Mouse (Mus musculus): Measurements from ENCODE around the gene Pcyt2. TPM values are rescaled to one million over a fixed set of nuclear protein-coding genes. Genes with fewer than 3 reads are reported as not detected.

Pcyt2 gene
- polyA plus RNA-seq, 1 experiment from 2014 or later: 188 TPM

GRCm38 (mm10) chr11:120623961-120624679, 6.4 kb upstream of the Pcyt2 start:
- peaks cover 27% of the 10 kb centered on the region for H3K36me3 ChIP-seq
- H3K4me1 ChIP-seq: peaks cover 18% of the 10 kb centered on the region
- H3K9ac ChIP-seq: peak overlapping the region; percentile 87
- peak; percentile 76 for ATAC-seq (ENCODE audit: insufficient read depth, low FRiP score, low read depth)
- peak overlapping the region; percentile 82 for H3K4me3 ChIP-seq (replicated peaks)
- WGBS: 11% methylated on average over 30 of the region's 30 CpGs
- peak overlapping the region; percentile 96 for H3K4me2 ChIP-seq
- peak overlapping the region; percentile 88 for H3K27ac ChIP-seq
- H3K9me3 ChIP-seq: no peaks in the 10 kb centered on the region
- no peaks in the 10 kb centered on the region for H3K27me3 ChIP-seq (replicated peaks)

- H3K9me3 ChIP-seq: no peaks in the 10 kb centered on the region
- no peak overlapping the region for H3K9ac ChIP-seq
- no peak for ATAC-seq (ENCODE audit: insufficient read depth, low FRiP score, low read depth)
- H3K4me1 ChIP-seq: peaks cover 20% of the 10 kb centered on the region
- H3K36me3 ChIP-seq: peaks cover 30% of the 10 kb centered on the region
- no peak overlapping the region for H3K27ac ChIP-seq
- no peak overlapping the region for H3K4me2 ChIP-seq
- H3K4me3 ChIP-seq (replicated peaks): no peak overlapping the region
- 91% methylated on average over 6 of the region's 6 CpGs for WGBS
- H3K27me3 ChIP-seq (replicated peaks): no peaks in the 10 kb centered on the region
Measured at GRCm38 (mm10) chr11:120622805-120623204, 5.1 kb upstream of the Pcyt2 start.

GRCm38 (mm10) chr11:120620195-120620594, 2.5 kb upstream of the Pcyt2 start:
- no peak for ATAC-seq (ENCODE audit: insufficient read depth, low FRiP score, low read depth)
- peaks cover 28% of the 10 kb centered on the region for H3K4me1 ChIP-seq
- H3K4me2 ChIP-seq: no peak overlapping the region
- H3K9ac ChIP-seq: no peak overlapping the region
- peaks cover 27% of the 10 kb centered on the region for H3K36me3 ChIP-seq
- 92% methylated on average over 14 of the region's 14 CpGs for WGBS
- H3K9me3 ChIP-seq: no peaks in the 10 kb centered on the region
- no peak overlapping the region for H3K4me3 ChIP-seq (replicated peaks)
- no peak overlapping the region for H3K27ac ChIP-seq
- no peaks in the 10 kb centered on the region for H3K27me3 ChIP-seq (replicated peaks)

DNA sequence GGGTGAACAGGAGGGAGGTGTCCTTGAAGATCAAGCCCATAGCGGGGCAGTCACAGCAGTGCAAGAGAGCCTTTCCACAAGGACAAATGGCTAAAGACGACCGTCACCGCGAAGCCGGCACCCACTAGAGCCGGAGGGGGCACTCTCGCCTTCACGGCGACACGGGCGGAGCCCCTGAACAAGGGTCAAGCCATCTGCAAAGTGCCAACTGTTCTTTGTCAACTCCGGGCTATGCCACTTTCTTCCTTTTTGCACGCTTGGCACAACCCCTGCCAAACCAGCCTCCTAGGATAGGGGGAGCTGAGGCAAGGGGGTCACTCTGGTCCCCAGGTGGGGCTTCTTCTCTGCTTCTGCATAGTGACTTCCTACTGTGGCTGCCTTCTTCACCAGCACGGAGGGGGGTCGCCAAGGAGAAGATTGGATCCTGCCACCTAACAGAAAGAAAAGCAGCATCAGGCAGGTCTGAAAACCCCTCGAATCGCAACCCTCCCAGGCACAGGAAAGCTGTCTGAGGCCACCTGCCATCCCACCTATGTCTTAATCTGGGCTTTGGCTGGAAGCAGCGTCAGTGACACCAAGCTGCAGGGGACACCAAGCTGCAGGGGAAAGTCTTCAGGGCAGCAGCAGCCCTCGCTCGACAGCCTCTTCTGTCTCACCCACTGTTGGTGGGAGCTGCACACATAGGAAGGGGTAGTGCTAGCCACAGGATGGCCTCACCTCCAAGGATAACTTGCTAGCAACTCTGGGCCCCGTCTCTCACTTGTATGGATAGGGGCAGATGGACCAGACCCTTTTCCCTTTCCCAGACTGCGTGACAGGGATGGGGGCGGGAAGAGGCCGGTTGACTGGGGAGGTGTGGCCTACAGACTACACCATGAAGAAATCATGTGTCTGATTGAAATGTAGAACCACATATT, 1.1 kb upstream of the Pcyt2 start:
- no peak overlapping the region for H3K4me2 ChIP-seq
- 0 out of 2 replicates have a peak overlapping the region, but pooled peaks have one; percentile 42 for H3K27ac ChIP-seq
- H3K4me3 ChIP-seq (replicated peaks): no peak overlapping the region
- WGBS: 91% methylated on average over 25 of the region's 25 CpGs
- peaks cover 34% of the 10 kb centered on the region for H3K36me3 ChIP-seq
- peaks cover 24% of the 10 kb centered on the region for H3K4me1 ChIP-seq
- no peak for ATAC-seq (ENCODE audit: insufficient read depth, low FRiP score, low read depth)
- H3K27me3 ChIP-seq (replicated peaks): no peaks in the 10 kb centered on the region
- no peaks in the 10 kb centered on the region for H3K9me3 ChIP-seq
- no peak overlapping the region for H3K9ac ChIP-seq

DNA sequence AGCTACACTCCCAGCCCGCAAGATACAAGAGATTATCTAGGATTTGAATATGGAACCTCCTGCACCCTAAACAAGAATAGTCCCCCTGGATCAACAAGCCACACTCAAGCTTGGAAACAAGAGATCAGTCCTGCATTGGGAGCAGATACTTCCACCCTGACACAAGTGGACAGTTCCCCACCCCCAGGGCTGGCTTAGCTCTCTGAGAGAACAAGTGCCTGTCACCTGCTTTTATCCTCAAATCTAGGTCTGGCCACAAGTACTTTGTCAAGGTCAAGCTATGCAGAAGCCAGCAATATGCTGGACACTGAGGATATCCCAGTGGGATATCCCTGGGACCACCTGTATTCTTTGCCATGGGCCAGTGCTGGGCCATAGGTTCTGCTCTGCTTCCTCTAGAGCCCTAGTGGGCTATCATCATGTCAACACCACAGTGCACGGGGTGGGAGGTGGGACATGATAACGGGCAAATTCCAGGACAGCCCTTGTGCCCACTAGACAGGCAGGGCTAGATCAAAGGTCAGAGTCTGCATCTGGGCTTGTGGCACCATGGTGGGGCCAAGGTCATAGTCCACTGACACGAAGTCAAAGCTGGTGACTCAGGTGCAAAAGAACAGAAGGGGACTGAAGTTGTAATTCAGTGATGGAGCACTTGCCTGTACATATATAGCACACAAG, 980 bp downstream of the Pcyt2 start:
- ATAC-seq (ENCODE audit: insufficient read depth, low FRiP score, low read depth): no peak

GRCm38 (mm10) chr11:120615606-120616203, 2.0 kb downstream of the Pcyt2 start:
- Histone ChIP-seq H3K36me3 (peaks cover 55% of the 10 kb centered on the region), H3K9ac (no peak overlapping the region), H3K27me3 (replicated peaks) (no peaks in the 10 kb centered on the region), H3K4me2 (peak overlapping the region; percentile 14; the same call in 1 of the 2 replicates), H3K9me3 (no peaks in the 10 kb centered on the region), H3K4me1 (peaks cover 23% of the 10 kb centered on the region), H3K4me3 (replicated peaks) (no peak overlapping the region), H3K27ac (no peak overlapping the region)
- no peak for ATAC-seq (ENCODE audit: insufficient read depth, low FRiP score, low read depth)
- WGBS: 89% methylated on average over 11 of the region's 11 CpGs

More for the DNA sequence above, 980 bp downstream of the Pcyt2 start:
- Histone ChIP-seq H3K9ac (peak overlapping the region; percentile 91), H3K36me3 (peaks cover 52% of the 10 kb centered on the region), H3K27ac (peak overlapping the region; percentile 76; the same call in 1 of the 2 replicates), H3K4me2 (peak overlapping the region; percentile 83), H3K27me3 (replicated peaks) (no peaks in the 10 kb centered on the region), H3K4me3 (replicated peaks) (peak overlapping the region; percentile 69), H3K9me3 (no peaks in the 10 kb centered on the region), H3K4me1 (peaks cover 23% of the 10 kb centered on the region)
- 45% methylated on average over 4 of the region's 4 CpGs for WGBS

- Histone ChIP-seq H3K9ac (no peak overlapping the region), H3K4me3 (replicated peaks) (no peak overlapping the region), H3K4me2 (no peak overlapping the region), H3K27ac (no peak overlapping the region), H3K4me1 (peaks cover 23% of the 10 kb centered on the region), H3K36me3 (peaks cover 50% of the 10 kb centered on the region), H3K9me3 (no peaks in the 10 kb centered on the region), H3K27me3 (replicated peaks) (no peaks in the 10 kb centered on the region)
- ATAC-seq (ENCODE audit: insufficient read depth, low FRiP score, low read depth): no peak
- whole genome bisulfite sequencing: 92% methylated on average over 6 of the region's 6 CpGs
Measured at GRCm38 (mm10) chr11:120615167-120615566, 2.6 kb downstream of the Pcyt2 start.

DNA sequence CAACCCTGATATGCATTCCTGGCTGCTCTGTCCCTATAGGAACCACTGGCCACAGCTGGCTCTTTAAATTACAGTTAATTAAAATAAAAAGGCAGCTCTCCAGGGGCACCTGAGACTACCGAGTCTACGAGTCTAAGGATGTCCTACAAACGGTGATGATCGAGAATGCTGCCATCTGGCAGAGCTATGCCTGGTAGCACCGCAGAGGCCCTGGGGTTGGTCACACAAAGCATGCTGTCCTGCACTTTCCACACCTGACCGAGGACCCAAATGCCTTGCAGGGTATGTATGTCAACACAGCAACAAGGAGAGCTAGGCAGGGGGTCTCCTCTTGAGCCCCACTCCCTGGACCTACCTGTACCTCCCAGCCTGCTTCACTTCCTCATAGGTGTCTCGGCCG, 3.8 kb downstream of the Pcyt2 start:
- Histone ChIP-seq H3K4me3 (replicated peaks) (no peak overlapping the region), H3K9me3 (no peaks in the 10 kb centered on the region), H3K27me3 (replicated peaks) (no peaks in the 10 kb centered on the region), H3K9ac (no peak overlapping the region), H3K4me2 (no peak overlapping the region), H3K4me1 (peaks cover 26% of the 10 kb centered on the region), H3K36me3 (peaks cover 42% of the 10 kb centered on the region), H3K27ac (no peak overlapping the region)
- WGBS: 86% methylated on average over 8 of the region's 8 CpGs
- ATAC-seq (ENCODE audit: insufficient read depth, low FRiP score, low read depth): no peak

- Histone ChIP-seq H3K27me3 (replicated peaks) (no peaks in the 10 kb centered on the region), H3K36me3 (peaks cover 37% of the 10 kb centered on the region), H3K4me3 (replicated peaks) (no peak overlapping the region), H3K9ac (no peak overlapping the region), H3K9me3 (no peaks in the 10 kb centered on the region), H3K27ac (no peak overlapping the region), H3K4me1 (peaks cover 31% of the 10 kb centered on the region), H3K4me2 (no peak overlapping the region)
- no peak for ATAC-seq (ENCODE audit: insufficient read depth, low FRiP score, low read depth)
- WGBS: 90% methylated on average over 10 of the region's 10 CpGs
Measured at GRCm38 (mm10) chr11:120613481-120613972, 4.2 kb downstream of the Pcyt2 start.

DNA sequence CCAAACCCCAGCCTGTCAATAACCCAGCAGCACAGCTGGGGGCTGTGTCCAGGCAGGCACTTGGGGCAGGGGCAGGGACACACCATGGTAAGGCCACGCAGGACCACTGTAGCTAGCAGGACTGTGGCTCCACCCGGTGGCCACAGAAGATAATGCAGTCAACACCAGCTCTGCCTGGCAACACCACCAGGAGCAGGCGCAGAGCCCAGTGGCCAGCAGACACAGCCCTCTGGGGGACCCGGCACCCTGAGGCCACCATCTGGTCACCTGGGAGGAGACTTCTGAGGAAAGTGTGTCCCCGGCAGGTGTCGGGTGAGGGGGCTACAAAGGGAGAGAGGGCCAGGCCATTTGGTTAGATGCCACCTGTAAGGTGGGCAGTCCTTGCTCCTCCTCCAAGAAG, 5.0 kb downstream of the Pcyt2 start:
- Histone ChIP-seq H3K4me2 (no peak overlapping the region), H3K27ac (no peak overlapping the region), H3K4me3 (replicated peaks) (no peak overlapping the region), H3K27me3 (replicated peaks) (no peaks in the 10 kb centered on the region), H3K9me3 (no peaks in the 10 kb centered on the region), H3K4me1 (peaks cover 36% of the 10 kb centered on the region), H3K9ac (no peak overlapping the region), H3K36me3 (peaks cover 35% of the 10 kb centered on the region)
- ATAC-seq (ENCODE audit: insufficient read depth, low FRiP score, low read depth): no peak
- 36% methylated on average over 6 of the region's 6 CpGs for WGBS

- Histone ChIP-seq H3K4me2 (no peak overlapping the region), H3K4me3 (replicated peaks) (no peak overlapping the region), H3K27me3 (replicated peaks) (no peaks in the 10 kb centered on the region), H3K36me3 (peaks cover 45% of the 10 kb centered on the region), H3K9me3 (no peaks in the 10 kb centered on the region), H3K27ac (no peak overlapping the region), H3K9ac (no peak overlapping the region), H3K4me1 (peaks cover 22% of the 10 kb centered on the region)
- ATAC-seq (ENCODE audit: insufficient read depth, low FRiP score, low read depth): no peak
- WGBS: 93% methylated on average over 9 of the region's 9 CpGs
Measured at GRCm38 (mm10) chr11:120610477-120611046, 7.2 kb downstream of the Pcyt2 start.
